Mouse (Mus musculus): Measurements from ENCODE around the gene Tmem131l.
A peak's percentile ranks its signal among the peaks of the same experiment; 100 is the strongest.

Tmem131l gene

GRCm38 (mm10) chr3:84010995-84011663 is 28.8 kb downstream of the Tmem131l start:
- DNase-seq = no peak

- DNase-seq = no peak
These were observed 34.0 kb downstream of the Tmem131l start for GRCm38 (mm10) chr3:84005989-84006388.

GRCm38 (mm10) chr3:84004330-84005090 is 35.5 kb downstream of the Tmem131l start:
- no peak for DNase-seq

GRCm38 (mm10) chr3:84002433-84003090 is 37.4 kb downstream of the Tmem131l start:
- no peak for DNase-seq

- no peak for DNase-seq
These were observed 42.4 kb downstream of the Tmem131l start for GRCm38 (mm10) chr3:83997563-83997962.

GRCm38 (mm10) chr3:83997036-83997435 is 42.9 kb downstream of the Tmem131l start:
- DNase-seq = no peak

GRCm38 (mm10) chr3:83996086-83996485 is 43.9 kb downstream of the Tmem131l start:
- DNase-seq = no peak

- DNase-seq = no peak
These were observed 44.6 kb downstream of the Tmem131l start for GRCm38 (mm10) chr3:83995254-83995830.

- DNase-seq = peak; percentile 22 to 23
These were observed 45.6 kb downstream of the Tmem131l start for GRCm38 (mm10) chr3:83994217-83994839.

- peak; percentile 37 to 41 for DNase-seq
These were observed 46.9 kb downstream of the Tmem131l start for GRCm38 (mm10) chr3:83993089-83993516.

- peak in 1 of 2 experiments; percentile 14 for DNase-seq
These were observed 48.1 kb downstream of the Tmem131l start for GRCm38 (mm10) chr3:83991691-83992524.

GRCm38 (mm10) chr3:83988214-83988613 is 51.8 kb downstream of the Tmem131l start:
- no peak for DNase-seq

- no peak for DNase-seq
These were observed 52.4 kb downstream of the Tmem131l start for GRCm38 (mm10) chr3:83987533-83988112.

GRCm38 (mm10) chr3:83986740-83987139 is 53.2 kb downstream of the Tmem131l start:
- no peak for DNase-seq

- no peak for DNase-seq
These were observed 54.5 kb downstream of the Tmem131l start for GRCm38 (mm10) chr3:83985426-83985825.

- no peak for DNase-seq
These were observed 55.6 kb downstream of the Tmem131l start for GRCm38 (mm10) chr3:83984379-83984778.

GRCm38 (mm10) chr3:83982821-83983220 is 57.2 kb downstream of the Tmem131l start:
- no peak for DNase-seq

GRCm38 (mm10) chr3:83980231-83980872 is 59.6 kb downstream of the Tmem131l start:
- DNase-seq = no peak

- DNase-seq = no peak
These were observed 61.2 kb downstream of the Tmem131l start for GRCm38 (mm10) chr3:83978497-83979410.

- DNase-seq = no peak
These were observed 62.2 kb downstream of the Tmem131l start for GRCm38 (mm10) chr3:83977817-83978216.
